Mouse (Mus musculus) myocyte (in vitro differentiated cells): ENCODE data around the gene Vcp.

Experiments
- CEBPB ChIP-seq: IDR thresholded peaks from 2 replicates; pipeline ENCODE4 v1.6.1; 2011; ENCODE audit warnings: mild to moderate bottlenecking, moderate library complexity; ENCODE audit not compliant: poor library complexity, insufficient read depth, severe bottlenecking
- E2F4 ChIP-seq: IDR thresholded peaks from one replicate; pipeline ENCODE4 v1.6.1; 2011; ENCODE audit warnings: mild to moderate bottlenecking, control low read depth, moderate library complexity; ENCODE audit not compliant: insufficient read depth
- MAX ChIP-seq: IDR thresholded peaks from one replicate; pipeline ENCODE4 v1.6.1; 2011; ENCODE audit warnings: low read depth, mild to moderate bottlenecking, control low read depth
- MYOD1 ChIP-seq, 3 experiments: IDR thresholded peaks; one replicate each; pipeline ENCODE4 v1.6.1; 2011; ENCODE audit warnings: control low read depth in 2 of 3, low read depth in 2 of 3, mild to moderate bottlenecking in 2 of 3, moderate library complexity in 1 of 3; ENCODE audit not compliant: insufficient read length in 2 of 3, control insufficient read depth in 1 of 3
- MYOG ChIP-seq, 3 experiments: IDR thresholded peaks; one replicate each; pipeline ENCODE4 v1.6.1; 2011; ENCODE audit warnings: control low read depth in 2 of 3, low read depth in 2 of 3, mild to moderate bottlenecking in 2 of 3; ENCODE audit not compliant: insufficient read length in 2 of 3, control insufficient read depth in 1 of 3, insufficient read depth in 1 of 3
- POLR2A ChIP-seq: IDR thresholded peaks from one replicate; pipeline ENCODE4 v1.6.1; 2011; ENCODE audit warnings: low read depth, mild to moderate bottlenecking, control low read depth, moderate library complexity; ENCODE audit not compliant: insufficient read length
- POLR2AphosphoS2 ChIP-seq: IDR thresholded peaks from one replicate; pipeline ENCODE4 v1.6.1; 2011; ENCODE audit warnings: low read depth, control low read depth; ENCODE audit not compliant: insufficient read length
- REST ChIP-seq: IDR thresholded peaks from one replicate; pipeline ENCODE4 v1.6.1; 2011; ENCODE audit warnings: mild to moderate bottlenecking, control low read depth, moderate library complexity; ENCODE audit not compliant: insufficient read depth, insufficient read length
- SRF ChIP-seq: IDR thresholded peaks from one replicate; pipeline ENCODE4 v1.6.1; 2011; ENCODE audit warnings: low read depth; ENCODE audit not compliant: control insufficient read depth, insufficient read length
- TCF12 ChIP-seq: IDR thresholded peaks from one replicate; pipeline ENCODE4 v1.6.1; 2011; ENCODE audit warnings: mild to moderate bottlenecking, control low read depth; ENCODE audit not compliant: poor library complexity, insufficient read depth, severe bottlenecking
- TCF3 ChIP-seq: IDR thresholded peaks from one replicate; pipeline ENCODE4 v1.6.1; 2011; ENCODE audit warnings: low read depth, control low read depth; ENCODE audit not compliant: insufficient read length
- USF1 ChIP-seq: IDR thresholded peaks from one replicate; pipeline ENCODE4 v1.6.1; 2011; ENCODE audit warnings: low read depth, mild to moderate bottlenecking, control low read depth, moderate library complexity

- TF ChIP-seq POLR2A (no peak), USF1 (no peak), E2F4 (no peak), MYOG (IDR thresholded peaks at IDR 0.05; ENCODE audit: control insufficient read depth in 1 of 3, insufficient read depth in 1 of 3, insufficient read length in 2 of 3, low read depth in 2 of 3) (no peak), MAX (no peak), REST (no peak), POLR2AphosphoS2 (no peak), MYOD1 (IDR thresholded peaks at IDR 0.05; ENCODE audit: control insufficient read depth in 1 of 3, insufficient read length in 2 of 3, low read depth in 2 of 3) (no peak), TCF12 (no peak), SRF (no peak), TCF3 (no peak), CEBPB (no peak)
Observed at GRCm38 (mm10) chr4:42946733-42947290, 53.5 kb downstream of the Vcp start.
